Mouse (Mus musculus): Measurements from ENCODE around the gene Bahcc1.

GRCm38 (mm10) chr11:120206669-120207090, 26.1 kb upstream of the Bahcc1 start:
- TF ChIP-seq CTCF (conservative IDR thresholded peaks at IDR 0.05; ENCODE audit: insufficient read depth, insufficient read length, low read depth, low read length) (no peak), POLR2A (IDR thresholded peaks at IDR 0.05; ENCODE audit: low read depth, low read length) (no peak)

Measured in kidney, adult 2 months (tissue).